Mouse (Mus musculus) hindbrain, embryonic 14.5 days (tissue): Measurements from ENCODE around the gene Col4a4. TPM values are rescaled to one million over a fixed set of nuclear protein-coding genes. Genes with fewer than 3 reads are reported as not detected.

Source experiments
- ATAC-seq: fragments of 200-750 bp; cut with Nextera tagmentation; 2 replicates; pipeline ENCODE4 v1.8.0; 2017; ENCODE audit warnings: moderate number of reproducible peaks, mild to moderate bottlenecking, moderate TSS enrichment, moderate library complexity; ENCODE audit not compliant: low FRiP score
- DNase-seq: peaks from one replicate; pipeline ENCODE4 v3.0.0-alpha.2; 2015; ENCODE audit warnings: low spot score
- H3K27ac ChIP-seq: fragments of 300-500 bp; sonication (generic); 2 replicates; pipeline ENCODE4 v1.5.1; 2014; ENCODE audit warnings: mild to moderate bottlenecking, moderate library complexity
- H3K27me3 ChIP-seq: fragments of 300-500 bp; sonication (generic); 2 replicates; pipeline ENCODE4 v1.6.1; 2014; ENCODE audit warnings: mild to moderate bottlenecking, low read length, mixed read lengths; ENCODE audit not compliant: control insufficient read depth, insufficient read depth
- H3K36me3 ChIP-seq: fragments of 300-500 bp; sonication (generic); replicated peaks from 2 replicates; pipeline ENCODE4 v1.6.1; 2014; ENCODE audit not compliant: control insufficient read depth, insufficient read depth
- H3K4me1 ChIP-seq: fragments of 300-500 bp; sonication (generic); replicated peaks from 2 replicates; pipeline ENCODE4 v1.6.1; 2014; ENCODE audit warnings: antibody characterized with exemption, low read length, mixed read lengths; ENCODE audit not compliant: control insufficient read depth, insufficient read depth
- H3K4me2 ChIP-seq: fragments of 300-500 bp; sonication (generic); replicated peaks from 2 replicates; pipeline ENCODE4 v1.6.1; 2014; ENCODE audit warnings: mild to moderate bottlenecking, moderate library complexity
- H3K4me3 ChIP-seq: fragments of 300-500 bp; sonication (generic); replicated peaks from 2 replicates; pipeline ENCODE4 v1.5.1; 2014; ENCODE audit warnings: mild to moderate bottlenecking, low read length
- H3K9ac ChIP-seq: fragments of 300-500 bp; sonication (generic); 2 replicates; pipeline ENCODE4 v1.6.1; 2014
- H3K9me3 ChIP-seq: fragments of 300-500 bp; sonication (generic); 2 replicates; pipeline ENCODE4 v1.6.1; 2016; ENCODE audit warnings: low read length; ENCODE audit not compliant: control insufficient read depth
- WGBS: fragments of 180-500 bp; shearing (Covaris S2); extraction: QIAGEN DNeasy Blood & Tissue Kit; methylation state at CpG from one replicate; pipeline ENCODE4 v1.1.7; 2014; 5-methylcytosine and 5-hydroxymethylcytosine counted together
- polyA plus RNA-seq: library from polyadenylated mRNA; unstranded; fragments of >200 nt; fragmentation: Nextera tagmentation; extraction: Ambion mirVana; gene quantifications from 2 replicates; pipeline ENCODE4 v1.2.1, GENCODE M21; 2014

The Col4a4 gene
- polyA plus RNA-seq, 1 experiment from 2014 or later = 0.25 TPM

- Histone ChIP-seq H3K9ac (no peak overlapping the region), H3K4me2 (no peak overlapping the region), H3K36me3 (no peaks in the 10 kb centered on the region), H3K27ac (no peak overlapping the region), H3K4me1 (no peaks in the 10 kb centered on the region), H3K4me3 (no peak overlapping the region), H3K27me3 (no peaks in the 10 kb centered on the region), H3K9me3 (no peaks in the 10 kb centered on the region)
- ATAC-seq (no peak), DNase-seq (no peak)
- WGBS = 92% methylated on average over 4 of the region's 4 CpGs
Measured at GRCm38 (mm10) chr1:82415641-82416040, 171.0 kb downstream of the Col4a4 start.

GRCm38 (mm10) chr1:82414434-82415045, 172.1 kb downstream of the Col4a4 start:
- WGBS = 93% methylated on average over 3 of the region's 3 CpGs
- H3K4me2 ChIP-seq = no peak overlapping the region
- H3K4me3 ChIP-seq = no peak overlapping the region
- H3K4me1 ChIP-seq = no peaks in the 10 kb centered on the region
- no peaks in the 10 kb centered on the region for H3K9me3 ChIP-seq
- H3K27me3 ChIP-seq = no peaks in the 10 kb centered on the region
- ATAC-seq = no peak
- no peaks in the 10 kb centered on the region for H3K36me3 ChIP-seq
- no peak overlapping the region for H3K9ac ChIP-seq
- no peak for DNase-seq
- H3K27ac ChIP-seq = no peak overlapping the region

GRCm38 (mm10) chr1:82412085-82412484, 174.6 kb downstream of the Col4a4 start:
- Histone ChIP-seq H3K4me1 (no peaks in the 10 kb centered on the region), H3K4me2 (no peak overlapping the region), H3K36me3 (no peaks in the 10 kb centered on the region), H3K9ac (no peak overlapping the region), H3K4me3 (no peak overlapping the region), H3K27me3 (no peaks in the 10 kb centered on the region), H3K27ac (no peak overlapping the region), H3K9me3 (no peaks in the 10 kb centered on the region)
- WGBS = 72% methylated on average over 4 of the region's 4 CpGs
- no peak for ATAC-seq
- no peak for DNase-seq

- Histone ChIP-seq H3K27me3 (no peaks in the 10 kb centered on the region), H3K4me1 (no peaks in the 10 kb centered on the region), H3K9ac (no peak overlapping the region), H3K9me3 (no peaks in the 10 kb centered on the region), H3K4me3 (no peak overlapping the region), H3K27ac (no peak overlapping the region), H3K4me2 (no peak overlapping the region), H3K36me3 (no peaks in the 10 kb centered on the region)
- ATAC-seq (no peak), DNase-seq (no peak)
- 70% methylated on average over 5 of the region's 5 CpGs for WGBS
Measured at GRCm38 (mm10) chr1:82411521-82411920, 175.1 kb downstream of the Col4a4 start.

- H3K9ac ChIP-seq = no peak overlapping the region
- H3K27ac ChIP-seq = no peak overlapping the region
- H3K36me3 ChIP-seq = no peaks in the 10 kb centered on the region
- DNase-seq = no peak
- no peaks in the 10 kb centered on the region for H3K9me3 ChIP-seq
- no peaks in the 10 kb centered on the region for H3K27me3 ChIP-seq
- H3K4me1 ChIP-seq = no peaks in the 10 kb centered on the region
- ATAC-seq = no peak
- 82% methylated on average over 3 of the region's 3 CpGs for WGBS
- no peak overlapping the region for H3K4me2 ChIP-seq
- H3K4me3 ChIP-seq = no peak overlapping the region
Measured at GRCm38 (mm10) chr1:82410548-82410947, 176.1 kb downstream of the Col4a4 start.

GRCm38 (mm10) chr1:82409271-82409670, 177.4 kb downstream of the Col4a4 start:
- Histone ChIP-seq H3K4me1 (no peaks in the 10 kb centered on the region), H3K4me2 (no peak overlapping the region), H3K9me3 (no peaks in the 10 kb centered on the region), H3K9ac (no peak overlapping the region), H3K27me3 (no peaks in the 10 kb centered on the region), H3K4me3 (no peak overlapping the region), H3K27ac (no peak overlapping the region), H3K36me3 (no peaks in the 10 kb centered on the region)
- DNase-seq (no peak), ATAC-seq (no peak)
- WGBS = 81% methylated on average over 9 of the region's 9 CpGs

GRCm38 (mm10) chr1:82407786-82408185, 178.9 kb downstream of the Col4a4 start:
- 81% methylated on average over 3 of the region's 3 CpGs for WGBS
- DNase-seq (no peak), ATAC-seq (no peak)
- Histone ChIP-seq H3K9me3 (no peaks in the 10 kb centered on the region), H3K27me3 (no peaks in the 10 kb centered on the region), H3K4me1 (no peaks in the 10 kb centered on the region), H3K27ac (no peak overlapping the region), H3K9ac (no peak overlapping the region), H3K4me3 (no peak overlapping the region), H3K4me2 (no peak overlapping the region), H3K36me3 (no peaks in the 10 kb centered on the region)

Other genes starting within 250 kb of the Col4a4 start
- 0.33 and 0.48 TPM in 2 replicates for gene Col4a3, start 72 bp upstream of the Col4a4 start, polyA plus RNA-seq
- gene Mff, start 138.0 kb upstream of the Col4a4 start, polyA plus RNA-seq = 434 and 467 TPM in 2 replicates
- not detected in 2 replicates for gene Tm4sf20, start 181.6 kb upstream of the Col4a4 start, polyA plus RNA-seq
- not detected in 2 replicates for gene Gm47791, start 184.4 kb upstream of the Col4a4 start, polyA plus RNA-seq